Mouse (Mus musculus): ENCODE measurements at regions not wholly inside any gene's neighbourhood (a gene's known extent, or its start where the extent isn't known, plus 50 kb on each side); places are given as distances from the start of the nearest gene placed in this dataset.
"Not testable (repeated sequence)": the region's sequence is repeated elsewhere in the genome, so short reads cannot be mapped to it uniquely, and the experiment has no call there.

- DNase-seq, result no peak
Measured at GRCm38 (mm10) chr17:43139916-43140315, 123.6 kb downstream of the Tnfrsf21 start.

- DNase-seq, result no peak
Measured at GRCm38 (mm10) chr17:43141740-43142139, 125.4 kb downstream of the Tnfrsf21 start.

GRCm38 (mm10) chr17:43145749-43146148, 124.4 kb upstream of the Adgrf1 start:
- no peak for DNase-seq

GRCm38 (mm10) chr17:43147935-43148334, 122.2 kb upstream of the Adgrf1 start:
- DNase-seq, result no peak

GRCm38 (mm10) chr17:43152620-43153019, 117.5 kb upstream of the Adgrf1 start:
- DNase-seq, result no peak

GRCm38 (mm10) chr17:43155271-43155670, 114.9 kb upstream of the Adgrf1 start:
- DNase-seq, result not testable (repeated sequence)

GRCm38 (mm10) chr17:43156116-43156515, 114.0 kb upstream of the Adgrf1 start:
- no peak for DNase-seq

- no peak for DNase-seq
Measured at GRCm38 (mm10) chr17:43157781-43158501, 112.2 kb upstream of the Adgrf1 start.

GRCm38 (mm10) chr17:43158741-43159140, 111.4 kb upstream of the Adgrf1 start:
- no peak for DNase-seq

GRCm38 (mm10) chr17:43161306-43161705, 108.8 kb upstream of the Adgrf1 start:
- not testable (repeated sequence) for DNase-seq

- no peak for DNase-seq
Measured at GRCm38 (mm10) chr17:43163126-43163525, 107.0 kb upstream of the Adgrf1 start.

- DNase-seq, result no peak
Measured at GRCm38 (mm10) chr17:43166091-43166490, 104.0 kb upstream of the Adgrf1 start.

GRCm38 (mm10) chr17:43169435-43169834, 100.7 kb upstream of the Adgrf1 start:
- DNase-seq, result no peak

- no peak for DNase-seq
Measured at GRCm38 (mm10) chr17:43172657-43173165, 97.4 kb upstream of the Adgrf1 start.

- DNase-seq, result no peak
Measured at GRCm38 (mm10) chr17:43174860-43175259, 95.3 kb upstream of the Adgrf1 start.

GRCm38 (mm10) chr17:43177244-43177643, 92.9 kb upstream of the Adgrf1 start:
- no peak for DNase-seq

GRCm38 (mm10) chr17:43190016-43190415, 80.1 kb upstream of the Adgrf1 start:
- DNase-seq, result no peak

GRCm38 (mm10) chr17:43190853-43191485, 79.2 kb upstream of the Adgrf1 start:
- DNase-seq, result no peak

GRCm38 (mm10) chr17:43197232-43197631, 72.9 kb upstream of the Adgrf1 start:
- no peak for DNase-seq

- DNase-seq, result no peak
Measured at GRCm38 (mm10) chr17:43200832-43201231, 69.3 kb upstream of the Adgrf1 start.

GRCm38 (mm10) chr17:43206701-43207470, 63.2 kb upstream of the Adgrf1 start:
- no peak for DNase-seq

GRCm38 (mm10) chr17:43209727-43210126, 60.4 kb upstream of the Adgrf1 start:
- peak; percentile 35 for DNase-seq

GRCm38 (mm10) chr17:43214038-43214437, 56.1 kb upstream of the Adgrf1 start:
- no peak for DNase-seq

All from adrenal gland, postnatal 10 days (tissue).